In genomic region chr8:114438236-114438635, GRCm38 (mm10) we compare ENCODE assay signal across 9 mouse cellular contexts. TPM values are rescaled to one million over a fixed set of nuclear protein-coding genes. Genes with fewer than 3 reads are reported as not detected.
A peak's percentile ranks its signal among the peaks of the same experiment; 100 is the strongest.
DNase-seq lines count a peak whose midpoint lies in the region; ATAC-seq and TF ChIP-seq lines count a peak whose summit lies in the region.
"Had no signal": no experiment of that assay in that cellular context is flagged by ENCODE, and none has a peak within 500 bp of the region (broad histone marks: within the 10 kb centered on the region; RNA-seq: fewer than 3 reads in every experiment).

No protein-coding gene starts in this region.

- peak overlapping the region; percentile 46; the same call in 1 of the 2 replicates for H3K27ac ChIP-seq in layer of hippocampus, adult 2 months
- no peak overlapping the region for H3K27ac ChIP-seq in limb, embryonic 14.5 days (replicated peaks; ENCODE audit: low read depth, low read length)

- TF ChIP-seq POLR2A in brain, embryonic 14.5 days (IDR thresholded peaks at IDR 0.05; ENCODE audit: borderline replicate concordance, extremely low read depth, insufficient read depth, insufficient read length, poor library complexity, severe bottlenecking): no peak
- no peak for TF ChIP-seq POLR2A in limb, embryonic 14.5 days (IDR thresholded peaks at IDR 0.05; ENCODE audit: borderline replicate concordance, extremely low read depth, insufficient read depth, insufficient read length)

- peak; percentile 94 for TF ChIP-seq CTCF in layer of hippocampus, adult 2 months (conservative IDR thresholded peaks at IDR 0.05)
- peak; percentile 89 for TF ChIP-seq CTCF in brain, embryonic 14.5 days (IDR thresholded peaks at IDR 0.05; ENCODE audit: borderline replicate concordance, extremely low read depth, insufficient read depth, insufficient read length)

- ATAC-seq in limb, embryonic 14.5 days (ENCODE audit: low FRiP score, low read depth): no peak

- peaks cover 4% of the 10 kb centered on the region for H3K4me1 ChIP-seq in limb, embryonic 14.5 days (ENCODE audit: control insufficient read depth, insufficient read depth, low read length)

- H3K27me3 ChIP-seq in limb, embryonic 14.5 days (ENCODE audit: control insufficient read depth, insufficient read depth, low read length): no peaks in the 10 kb centered on the region

- H3K4me2 ChIP-seq in limb, embryonic 14.5 days (replicated peaks; ENCODE audit: low read depth, low read length, severe bottlenecking): no peak overlapping the region

- no peak overlapping the region for H3K4me3 ChIP-seq in layer of hippocampus, adult 2 months
- H3K4me3 ChIP-seq in limb, embryonic 14.5 days (replicated peaks; ENCODE audit: low read length): no peak overlapping the region

- 3% methylated on average over 6 of the region's 6 CpGs for WGBS in limb, embryonic 14.5 days

- H3K36me3 ChIP-seq in limb, embryonic 14.5 days (ENCODE audit: control insufficient read depth, insufficient read depth, low read length): no peaks in the 10 kb centered on the region

- no peaks in the 10 kb centered on the region for H3K9me3 ChIP-seq in limb, embryonic 14.5 days (ENCODE audit: control insufficient read depth, low read length)

- no peak overlapping the region for H3K9ac ChIP-seq in limb, embryonic 14.5 days (ENCODE audit: low read depth, low read length, severe bottlenecking)

- peak in 1 of 2 experiments; percentile 65 for DNase-seq in layer of hippocampus, adult 2 months (ENCODE audit: low spot score in 2 of 2)
- no peak for DNase-seq in layer of hippocampus, adult 9-10 months (ENCODE audit: low spot score)
- peak; percentile 51 for DNase-seq in MEL-GATA-1-ER (ENCODE audit: extremely low read depth, low read depth)
- DNase-seq in brain, embryonic 14.5 days (ENCODE audit: low read depth): peak; percentile 70
- DNase-seq in frontal cortex, postnatal 36 days (ENCODE audit: low spot score in 2 of 2): peak; percentile 61 to 74
- peak; percentile 63 for DNase-seq in limb, embryonic 14.5 days (ENCODE audit: low spot score)
- peak; percentile 80 for DNase-seq in retina, embryonic 14.5 days (ENCODE audit: low spot score)
- no peak for DNase-seq in urinary bladder, postnatal 10 days (ENCODE audit: low spot score)

RNA-seq across cellular contexts. Expression of gene Wwox, which starts 1.2 kb away (rescaled TPM):
- 10 to 100 TPM; 14.2 to 14.3 TPM for total RNA-seq in layer of hippocampus, adult 2 months (2021)
- 8.7 and 11.0 TPM in 2 replicates for polyA plus RNA-seq in brain, embryonic 14.5 days (2012; rRNA removed)
- polyA plus RNA-seq in limb, embryonic 14.5 days (2012; rRNA removed): 8.6 TPM in 2 replicates
- polyA plus RNA-seq in limb, embryonic 14.5 days (2014; fragmentation: Nextera tagmentation; extraction: Ambion mirVana): 8.9 and 9.4 TPM in 2 replicates

RNA-seq across cellular contexts. Expression of gene Clec3a, which starts 20.4 kb away (rescaled TPM):
- total RNA-seq in layer of hippocampus, adult 2 months (2021): not detected
- not detected in 2 replicates for polyA plus RNA-seq in brain, embryonic 14.5 days (2012; rRNA removed)
- 8.3 TPM in 2 replicates for polyA plus RNA-seq in limb, embryonic 14.5 days (2012; rRNA removed)
- 2.3 and 3.4 TPM in 2 replicates for polyA plus RNA-seq in limb, embryonic 14.5 days (2014; fragmentation: Nextera tagmentation; extraction: Ambion mirVana)
- polyA plus RNA-seq: large intestine, adult 2 months had no signal

Comparison
In these comparisons a context has a peak if more than half of its experiments do, and no peak if none do; other contexts are left out.
1. DNase-seq: peak in MEL-GATA-1-ER (single experiment), brain, embryonic 14.5 days (single experiment), frontal cortex, postnatal 36 days (2 of 2), limb, embryonic 14.5 days (single experiment) and retina, embryonic 14.5 days (single experiment); none in layer of hippocampus, adult 9-10 months (single experiment) and urinary bladder, postnatal 10 days (single experiment).